Mouse (Mus musculus) liver, adult 2 months (tissue): Measurements from ENCODE around the gene Ankrd40.

ENCODE experiments used
- CTCF ChIP-seq: fragments of 200-500 bp; IDR thresholded peaks from 2 replicates; pipeline ENCODE4 v1.5.1; 2011; ENCODE audit warnings: low read depth, low read length, control low read depth
- POLR2A ChIP-seq: fragments of 200-500 bp; IDR thresholded peaks from 2 replicates; pipeline ENCODE4 v1.6.1; 2011; ENCODE audit warnings: low read length, control low read depth; ENCODE audit not compliant: insufficient read depth; ENCODE audit errors: extremely low read depth

DNA sequence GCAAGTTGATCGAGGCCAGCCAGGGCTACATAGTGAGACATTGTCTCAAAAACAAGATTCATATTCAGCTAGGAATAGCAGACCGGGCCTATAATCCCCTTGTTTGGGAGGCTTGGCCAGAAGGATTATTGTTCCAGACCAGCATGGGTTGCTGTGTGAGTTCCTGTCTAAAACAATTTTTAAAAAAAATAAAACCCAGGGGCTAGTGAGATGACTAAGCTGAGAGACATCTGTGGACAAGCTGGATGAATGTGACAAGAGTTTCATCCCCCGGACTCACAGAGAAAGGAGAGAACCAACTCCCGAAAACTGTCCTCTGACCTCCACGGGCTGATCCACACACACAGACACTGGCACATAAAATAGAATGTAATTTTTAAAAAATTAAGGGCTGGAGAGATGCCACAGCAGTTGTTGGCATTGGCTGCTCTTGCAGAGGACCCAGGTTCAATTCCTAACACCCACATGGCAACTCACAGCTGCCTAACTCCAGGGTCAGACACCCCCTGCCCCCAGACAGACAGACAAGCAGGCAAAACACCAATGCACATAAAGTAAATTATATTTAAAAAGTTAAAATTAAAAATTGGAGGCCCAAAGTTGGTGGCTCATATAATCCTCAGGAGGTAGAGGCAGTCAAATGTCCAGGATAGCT, 4.4 kb upstream of the Ankrd40 start:
- no peak for TF ChIP-seq CTCF
- no peak for TF ChIP-seq POLR2A
